Mouse (Mus musculus) lung, postnatal 0 days (tissue): ENCODE measurements around the gene Acaa1a.

Source experiments
- CTCF ChIP-seq: IDR thresholded peaks from 2 replicates; pipeline ENCODE4 v1.5.1; 2016; ENCODE audit warnings: antibody characterized with exemption, mild to moderate bottlenecking
- EP300 ChIP-seq: IDR thresholded peaks from 2 replicates; pipeline ENCODE4 v1.6.1; 2016; ENCODE audit warnings: antibody characterized with exemption, mild to moderate bottlenecking, control low read depth

DNA sequence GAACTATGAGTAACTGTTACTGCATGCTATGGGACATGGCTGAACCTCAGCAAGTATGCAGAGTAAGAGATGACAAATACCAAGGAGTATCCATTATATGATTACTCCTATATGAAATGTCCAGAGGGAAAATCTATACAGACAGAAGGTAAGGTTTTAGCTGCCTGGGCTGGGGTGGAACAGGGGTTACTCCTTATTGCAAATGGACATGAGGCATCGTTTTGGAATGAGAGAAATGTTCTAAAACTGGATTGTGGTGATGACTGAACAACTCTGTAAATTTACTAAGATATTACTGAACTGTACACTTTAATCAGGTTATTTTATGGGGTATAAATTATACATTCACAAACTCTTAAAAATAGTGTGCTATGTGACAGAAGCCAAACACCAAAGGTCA lies 20.6 kb upstream of the Acaa1a start:
- TF ChIP-seq CTCF (no peak), EP300 (no peak)
